Comparison of ENCODE assay signal across 8 mouse cellular contexts in genomic region chr10:3740148-3740503, GRCm38 (mm10). TPM values are rescaled to one million over a fixed set of nuclear protein-coding genes. Genes with fewer than 3 reads are reported as not detected.
DNase-seq lines count a peak whose midpoint lies in the region; ATAC-seq and TF ChIP-seq lines count a peak whose summit lies in the region.

Plekhg1 (plus strand) TSS chr10:3740364.

- H3K9ac ChIP-seq in forebrain, postnatal 0 days = peak within 1 kb of the TSS; percentile 52

- peaks cover 34% of the 10 kb centered on the region for H3K27me3 ChIP-seq in E14TG2a.4 (ENCODE audit: insufficient read depth, low read length)
- H3K27me3 ChIP-seq in forebrain, postnatal 0 days (ENCODE audit: insufficient read depth, low read length) = no peaks in the 10 kb centered on the region; the same call in 1 of the 2 replicates

- peak within 1 kb of the TSS; percentile 84 for H3K27ac ChIP-seq in brown adipose tissue, adult 24 weeks (replicated peaks; ENCODE audit: low read depth, low read length)
- peak within 1 kb of the TSS; percentile 66 for H3K27ac ChIP-seq in forebrain, postnatal 0 days (ENCODE audit: low read depth, low read length)
- no peak within 1 kb of the TSS for H3K27ac ChIP-seq in olfactory bulb, adult 2 months (ENCODE audit: insufficient read depth, low read depth, low read length)

- TF ChIP-seq POLR2A in lung, adult 2 months (IDR thresholded peaks at IDR 0.05; ENCODE audit: borderline replicate concordance, extremely low read depth, low read depth, low read length) = peak; percentile 34; the same call in 1 of the 2 replicates
- no peak for TF ChIP-seq POLR2A in olfactory bulb, adult 2 months (IDR thresholded peaks at IDR 0.05; ENCODE audit: insufficient read depth, low read depth, low read length)

- intact Hi-C loops in heart, postnatal 25 days (cut with DNase I) = loop anchor here (1.0 to 5.0 kb wide), 7 partner anchors 22 to 203 kb away; no protein-coding TSS in a partner anchor

- peak within 1 kb of the TSS; percentile 85 for H3K4me3 ChIP-seq in E14TG2a.4 (replicated peaks; ENCODE audit: low read length)
- peak within 1 kb of the TSS; percentile 69 for H3K4me3 ChIP-seq in brown adipose tissue, adult 24 weeks (ENCODE audit: insufficient read depth, low read depth, low read length)
- H3K4me3 ChIP-seq in forebrain, postnatal 0 days (ENCODE audit: low read depth, low read length) = peak within 1 kb of the TSS; percentile 55
- H3K4me3 ChIP-seq in lung, adult 2 months (replicated peaks; ENCODE audit: extremely low read depth, low read depth, low read length) = peak within 1 kb of the TSS; percentile 84
- peak within 1 kb of the TSS; percentile 56 for H3K4me3 ChIP-seq in olfactory bulb, adult 2 months (ENCODE audit: insufficient read depth, low read depth, low read length)

- DNase-seq in forebrain, postnatal 0 days = peak; percentile 75
- DNase-seq in heart, postnatal 25 days (ENCODE audit: low spot score) = peak; percentile 82
- DNase-seq in layer of hippocampus, adult 8-10 months (ENCODE audit: low spot score in 2 of 2) = peak; percentile 34 to 56
- DNase-seq in lung, adult 2 months = peak; percentile 70
- peak; percentile 12 for DNase-seq in thymus, postnatal 25 days

- no peaks in the 10 kb centered on the region for H3K9me3 ChIP-seq in E14TG2a.4 (ENCODE audit: low read length)
- H3K9me3 ChIP-seq in forebrain, postnatal 0 days (ENCODE audit: low read length) = no peaks in the 10 kb centered on the region

- TF ChIP-seq CTCF in E14TG2a.4 (conservative IDR thresholded peaks at IDR 0.05; ENCODE audit: low read length) = no peak
- peak; percentile 57 for TF ChIP-seq CTCF in forebrain, postnatal 0 days (IDR thresholded peaks at IDR 0.05; ENCODE audit: low read depth)
- 0 out of 2 replicates have a peak, but pooled peaks have one; percentile 17 for TF ChIP-seq CTCF in lung, adult 2 months (IDR thresholded peaks at IDR 0.05; ENCODE audit: insufficient read depth, low read length)
- peak; percentile 28; the same call in 1 of the 2 replicates for TF ChIP-seq CTCF in olfactory bulb, adult 2 months (IDR thresholded peaks at IDR 0.05; ENCODE audit: insufficient read depth, low read depth, low read length)

- H3K4me2 ChIP-seq in forebrain, postnatal 0 days (ENCODE audit: low read depth) = peak within 1 kb of the TSS; percentile 97

- WGBS in forebrain, postnatal 0 days = 0% methylated on average over 26 of the region's 29 CpGs
- WGBS in lung, adult 2 months = 1% methylated on average over 28 of the region's 29 CpGs
- 2% methylated on average over 28 of the region's 29 CpGs for WGBS in olfactory bulb, adult 2 months

- no peaks in the 10 kb centered on the region for H3K36me3 ChIP-seq in E14TG2a.4 (ENCODE audit: insufficient read depth, low read length)
- no peaks in the 10 kb centered on the region for H3K36me3 ChIP-seq in forebrain, postnatal 0 days (ENCODE audit: insufficient read depth)

- peak; percentile 96 for ATAC-seq in forebrain, postnatal 0 days

- H3K4me1 ChIP-seq in E14TG2a.4 (replicated peaks; ENCODE audit: low read depth, low read length) = peaks cover 10% of the 10 kb centered on the region
- H3K4me1 ChIP-seq in brown adipose tissue, adult 24 weeks (ENCODE audit: control insufficient read depth, insufficient read depth, insufficient read length, low read length) = peaks cover 3% of the 10 kb centered on the region; the same call in 1 of the 2 replicates
- no peaks in the 10 kb centered on the region for H3K4me1 ChIP-seq in forebrain, postnatal 0 days (ENCODE audit: insufficient read depth)
- peaks cover 3% of the 10 kb centered on the region; the same call in 1 of the 2 replicates for H3K4me1 ChIP-seq in lung, adult 2 months (ENCODE audit: control insufficient read depth, insufficient read depth, low read length)
- H3K4me1 ChIP-seq in olfactory bulb, adult 2 months (ENCODE audit: control insufficient read depth, insufficient read depth, low read length) = peaks cover 4% of the 10 kb centered on the region; the same call in 1 of the 2 replicates

RNA-seq across cellular contexts. Expression of gene Plekhg1, which starts in this region (rescaled TPM):
- 1.1 and 2.1 TPM in 2 replicates for polyA plus RNA-seq in brown adipose tissue, adult 24 weeks (2012; ENCODE audit: insufficient read depth, insufficient read length, missing spikeins)
- total RNA-seq in forebrain, postnatal 0 days (2014; rRNA removed) = 6.3 and 10.7 TPM in 2 replicates
- 2.0 and 4.3 TPM in 2 replicates for polyA plus RNA-seq in forebrain, postnatal 0 days (2015; fragmentation: Nextera tagmentation; extraction: Ambion mirVana)
- 1 to 10 TPM; 9.0 to 9.6 TPM for total RNA-seq in heart, postnatal 25 days (2021)
- total RNA-seq in layer of hippocampus, adult 8-10 months (2022) = 10 to 100 TPM; 11.8 to 16.1 (median 14.9) TPM
- polyA plus RNA-seq in lung, adult 2 months (2012; rRNA removed) = 6.5 and 8.6 TPM in 2 replicates
- not detected in 2 replicates for polyA plus RNA-seq in olfactory bulb, adult 2 months (2012; ENCODE audit: insufficient read depth, insufficient read length, low replicate concordance, missing spikeins)

Comparison
In these comparisons a context has a peak if more than half of its experiments do, and no peak if none do; other contexts are left out.
1. DNase-seq: peak in every context shown above with its lines; median percentile 82 in heart, postnatal 25 days; 75 in forebrain, postnatal 0 days; 70 in lung, adult 2 months; 45 in layer of hippocampus, adult 8-10 months; 12 in thymus, postnatal 25 days.